Mouse (Mus musculus): ENCODE data around the gene Tmem108.

DNA sequence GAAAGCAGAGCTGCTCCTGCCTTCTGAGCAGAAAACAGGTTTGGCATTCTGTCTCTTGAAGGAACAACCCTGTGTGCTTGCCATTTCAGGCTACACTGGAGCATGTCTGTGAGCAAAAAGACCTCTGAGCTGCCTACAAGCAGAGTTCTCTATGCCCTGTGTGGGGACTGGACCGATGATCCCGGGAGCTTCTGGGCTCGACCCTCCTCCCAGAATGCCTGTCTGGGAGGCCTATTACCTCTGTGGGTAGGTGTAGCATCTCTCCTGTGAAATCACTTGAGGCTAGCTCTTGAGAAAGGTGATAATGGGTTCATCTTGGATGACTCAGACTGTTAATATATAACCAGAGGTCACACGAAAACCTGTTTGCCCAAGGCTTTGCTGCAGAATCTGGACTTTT lies 19.0 kb upstream of the Tmem108 start:
- no peak for TF ChIP-seq CTCF (IDR thresholded peaks at IDR 0.05; ENCODE audit: borderline replicate concordance, control insufficient read depth, extremely low read depth, insufficient read depth, low read length, poor library complexity)
- TF ChIP-seq POLR2A (IDR thresholded peaks at IDR 0.05; ENCODE audit: control insufficient read depth, extremely low read depth, insufficient read depth, low read length, poor library complexity), result no peak

All from thymus, adult 2 months (tissue).